Mouse (Mus musculus) heart, embryonic 11.5 days (tissue): ENCODE measurements around the gene H2-Oa. TPM values are rescaled to one million over a fixed set of nuclear protein-coding genes. Genes with fewer than 3 reads are reported as not detected.

Experiments
- polyA plus RNA-seq: library from polyadenylated mRNA; unstranded; fragments of >200 nt; fragmentation: Nextera tagmentation; extraction: Ambion mirVana; gene quantifications from 2 replicates; pipeline ENCODE4 v1.2.1, GENCODE M21; 2014

Gene H2-Oa
- polyA plus RNA-seq, 1 experiment from 2014 or later = 0.34 TPM

Other genes with a start within 250 kb of the H2-Oa start
- gene Cd320, start 249.2 kb upstream of the H2-Oa start, polyA plus RNA-seq = 60.8 and 63.9 TPM in 2 replicates
- gene Gm7029, start 218.5 kb upstream of the H2-Oa start, polyA plus RNA-seq = not detected in 2 replicates
- gene Kifc1, start 201.7 kb upstream of the H2-Oa start, polyA plus RNA-seq = 8.1 and 11.8 TPM in 2 replicates
- not detected in 2 replicates for gene Platr17, start 187.2 kb upstream of the H2-Oa start, polyA plus RNA-seq
- gene Daxx, start 182.9 kb upstream of the H2-Oa start, polyA plus RNA-seq = 26.4 and 37.0 TPM in 2 replicates
- 22.0 and 23.4 TPM in 2 replicates for gene Tapbp, start 176.4 kb upstream of the H2-Oa start, polyA plus RNA-seq
- 7.2 and 7.8 TPM in 2 replicates for gene Zbtb22, start 176.4 kb upstream of the H2-Oa start, polyA plus RNA-seq
- 25.8 and 27.8 TPM in 2 replicates for gene Rgl2, start 162.8 kb upstream of the H2-Oa start, polyA plus RNA-seq
- gene Pfdn6, start 152.0 kb upstream of the H2-Oa start, polyA plus RNA-seq = 147 and 151 TPM in 2 replicates
- gene Wdr46, start 151.7 kb upstream of the H2-Oa start, polyA plus RNA-seq = 18.3 and 19.7 TPM in 2 replicates
- 2.8 and 5.9 TPM in 2 replicates for gene B3galt4, start 140.9 kb upstream of the H2-Oa start, polyA plus RNA-seq
- 28.1 and 29.5 TPM in 2 replicates for gene Vps52, start 136.5 kb upstream of the H2-Oa start, polyA plus RNA-seq
- gene Rps18, start 136.3 kb upstream of the H2-Oa start, polyA plus RNA-seq = 1,135 and 1,150 TPM in 2 replicates
- gene H2-K1, start 92.0 kb upstream of the H2-Oa start, polyA plus RNA-seq = 13.8 and 13.9 TPM in 2 replicates
- gene Ring1, start 67.7 kb upstream of the H2-Oa start, polyA plus RNA-seq = 3.9 and 4.4 TPM in 2 replicates
- gene H2-Ke6, start 64.3 kb upstream of the H2-Oa start, polyA plus RNA-seq = 29.4 and 35.5 TPM in 2 replicates
- gene Slc39a7, start 60.7 kb upstream of the H2-Oa start, polyA plus RNA-seq = 61.4 and 67.2 TPM in 2 replicates
- gene Rxrb, start 60.5 kb upstream of the H2-Oa start, polyA plus RNA-seq = 13.8 and 14.6 TPM in 2 replicates
- 0.31 and 0.70 TPM in 2 replicates for gene Col11a2, start 52.9 kb upstream of the H2-Oa start, polyA plus RNA-seq
- gene H2-DMa, start 27.2 kb downstream of the H2-Oa start, polyA plus RNA-seq = 6.2 and 8.1 TPM in 2 replicates
- 59.7 and 105 TPM in 2 replicates for gene Brd2, start 30.3 kb downstream of the H2-Oa start, polyA plus RNA-seq
- gene H2-DMb2, start 51.0 kb downstream of the H2-Oa start, polyA plus RNA-seq = 0.20 TPM in 1 of 2 replicates, not detected in the other
- gene H2-DMb1, start 60.7 kb downstream of the H2-Oa start, polyA plus RNA-seq = 0.27 and 0.29 TPM in 2 replicates
- gene Tap1, start 95.2 kb downstream of the H2-Oa start, polyA plus RNA-seq = 0.63 and 0.86 TPM in 2 replicates
- 0.42 and 0.59 TPM in 2 replicates for gene Psmb9, start 95.4 kb downstream of the H2-Oa start, polyA plus RNA-seq
- gene Psmb8, start 105.4 kb downstream of the H2-Oa start, polyA plus RNA-seq = 1.5 and 2.5 TPM in 2 replicates
- 0.44 and 1.4 TPM in 2 replicates for gene Tap2, start 111.2 kb downstream of the H2-Oa start, polyA plus RNA-seq
- gene H2-Ob, start 146.6 kb downstream of the H2-Oa start, polyA plus RNA-seq = not detected in 2 replicates
- 11.7 and 13.5 TPM in 2 replicates for gene H2-Ab1, start 165.3 kb downstream of the H2-Oa start, polyA plus RNA-seq
- not detected in 2 replicates for gene H2-Aa, start 195.5 kb downstream of the H2-Oa start, polyA plus RNA-seq
- 1.5 and 2.3 TPM in 2 replicates for gene H2-Eb1, start 213.5 kb downstream of the H2-Oa start, polyA plus RNA-seq
- not detected in 2 replicates for gene H2-Eb2, start 233.3 kb downstream of the H2-Oa start, polyA plus RNA-seq